Mouse (Mus musculus) liver, embryonic 14.5 days (tissue): ENCODE results near the gene Flt3. TPM values are rescaled to one million over a fixed set of nuclear protein-coding genes. Genes with fewer than 3 reads are reported as not detected.

ENCODE experiments used
- ATAC-seq: fragments of 200-750 bp; cut with Nextera tagmentation; 2 replicates; pipeline ENCODE4 v1.8.0; 2017; ENCODE audit warnings: moderate number of reproducible peaks, mild to moderate bottlenecking, moderate library complexity; ENCODE audit not compliant: insufficient read depth
- DNase-seq, 3 experiments: peaks; one replicate each; pipeline ENCODE4 v3.0.0-alpha.2; 2012 to 2013; ENCODE audit warnings: low read depth in 3 of 3, low spot score in 3 of 3
- H3K27ac ChIP-seq: fragments of 300-500 bp; sonication (generic); 2 replicates; pipeline ENCODE4 v1.5.1; 2014; ENCODE audit warnings: moderate library complexity, mild to moderate bottlenecking, control low read depth, inconsistent platforms
- H3K27me3 ChIP-seq: fragments of 300-500 bp; sonication (generic); 2 replicates; pipeline ENCODE4 v1.6.1; 2014; ENCODE audit warnings: mild to moderate bottlenecking, low read length, moderate library complexity; ENCODE audit not compliant: control insufficient read depth, insufficient read depth
- H3K36me3 ChIP-seq: fragments of 300-500 bp; sonication (generic); replicated peaks from 2 replicates; pipeline ENCODE4 v1.6.1; 2014; ENCODE audit warnings: low read depth; ENCODE audit not compliant: control insufficient read depth, insufficient read depth
- H3K4me1 ChIP-seq, 2 experiments: fragments of 200-500 bp in 1 of 2; fragments of 300-500 bp in 1 of 2; sonication (generic) in 1 of 2; replicated peaks; 2 replicates each; pipeline ENCODE4 v1.6.1; 2012 to 2014; ENCODE audit warnings: antibody characterized with exemption in 1 of 2, inconsistent platforms in 1 of 2, low read length in 1 of 2; ENCODE audit not compliant: control insufficient read depth in 2 of 2, insufficient read depth in 2 of 2
- H3K4me2 ChIP-seq: fragments of 300-500 bp; sonication (generic); 2 replicates; pipeline ENCODE4 v1.6.1; 2014; ENCODE audit warnings: low read depth, mild to moderate bottlenecking, control low read depth, moderate library complexity
- H3K4me3 ChIP-seq, 2 experiments: fragments of 200-500 bp in 1 of 2; fragments of 300-500 bp in 1 of 2; sonication (generic) in 1 of 2; 2 replicates each; pipeline ENCODE4 v1.5.1; 2012 to 2014; ENCODE audit warnings: low read depth in 2 of 2, low read length in 2 of 2, mild to moderate bottlenecking in 2 of 2, control low read depth in 1 of 2, inconsistent platforms in 1 of 2, moderate library complexity in 1 of 2; ENCODE audit not compliant: insufficient read depth in 1 of 2
- H3K9ac ChIP-seq: fragments of 300-500 bp; sonication (generic); replicated peaks from 2 replicates; pipeline ENCODE4 v1.6.1; 2014; ENCODE audit warnings: mild to moderate bottlenecking, control low read depth, moderate library complexity
- H3K9me3 ChIP-seq: fragments of 300-500 bp; sonication (generic); 2 replicates; pipeline ENCODE4 v1.6.1; 2016; ENCODE audit warnings: low read length, mixed read lengths; ENCODE audit not compliant: control insufficient read depth
- CTCF ChIP-seq: IDR thresholded peaks from 2 replicates; pipeline ENCODE4 v1.5.1; 2016; ENCODE audit warnings: antibody characterized with exemption, low read depth, control low read depth
- EP300 ChIP-seq: IDR thresholded peaks from 2 replicates; pipeline ENCODE4 v1.6.1; 2016; ENCODE audit warnings: antibody characterized with exemption, low read depth
- WGBS: fragments of 180-500 bp; shearing (Covaris S2); extraction: QIAGEN DNeasy Blood & Tissue Kit; methylation state at CpG from one replicate; pipeline ENCODE4 v1.1.7; 2014; ENCODE audit not compliant: insufficient replicate concordance; 5-methylcytosine and 5-hydroxymethylcytosine counted together
- polyA plus RNA-seq, 2 experiments: library from polyadenylated mRNA; depleted of rRNA in 1 of 2; stranded (reverse) in 1 of 2; unstranded in 1 of 2; fragments of >200 nt; fragmentation: Nextera tagmentation in 1 of 2; extraction: Ambion mirVana in 1 of 2; gene quantifications; 2 replicates each; pipeline versions ENCODE4 v1.2.1 to v1.2.3; 2012 to 2014

Gene Flt3
- polyA plus RNA-seq, 2 experiments = 0.88 to 1.2 TPM

DNA sequence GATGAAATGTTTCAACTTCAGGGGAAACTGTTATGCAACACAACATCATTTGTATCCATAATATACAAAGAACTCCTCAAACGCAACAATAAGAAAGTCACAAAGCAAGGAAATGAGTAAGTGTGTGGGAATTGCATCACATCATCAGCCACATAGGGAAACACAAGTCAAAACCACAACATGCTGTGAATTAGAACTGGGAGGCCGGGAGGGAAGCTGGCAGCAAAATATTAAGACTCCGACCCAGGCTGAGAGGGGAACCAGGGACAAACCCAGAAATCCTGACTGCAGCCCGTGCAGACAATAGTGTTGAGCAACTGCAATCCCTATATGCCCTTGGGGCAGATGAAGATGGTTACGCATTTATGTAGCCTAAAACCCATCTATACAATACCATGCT is 11.2 kb downstream of the Flt3 start:
- peaks cover 17 to 40% of the 10 kb centered on the region in 2 experiments for H3K4me1 ChIP-seq
- no peaks in the 10 kb centered on the region for H3K27me3 ChIP-seq
- TF ChIP-seq CTCF = no peak
- TF ChIP-seq EP300 = no peak
- ATAC-seq (no peak), DNase-seq (no peak)
- H3K27ac ChIP-seq = peak overlapping the region; percentile 53; the same call in 1 of the 2 replicates
- H3K36me3 ChIP-seq = no peaks in the 10 kb centered on the region
- H3K9me3 ChIP-seq = no peaks in the 10 kb centered on the region
- 45% methylated on average over 5 of the region's 5 CpGs for WGBS
- H3K4me2 ChIP-seq = peak overlapping the region; percentile 52
- no peak overlapping the region for H3K9ac ChIP-seq
- H3K4me3 ChIP-seq = peak overlapping the region in 1 of 2 experiments; percentile 8; a peak in 1 of 4 replicates

DNA sequence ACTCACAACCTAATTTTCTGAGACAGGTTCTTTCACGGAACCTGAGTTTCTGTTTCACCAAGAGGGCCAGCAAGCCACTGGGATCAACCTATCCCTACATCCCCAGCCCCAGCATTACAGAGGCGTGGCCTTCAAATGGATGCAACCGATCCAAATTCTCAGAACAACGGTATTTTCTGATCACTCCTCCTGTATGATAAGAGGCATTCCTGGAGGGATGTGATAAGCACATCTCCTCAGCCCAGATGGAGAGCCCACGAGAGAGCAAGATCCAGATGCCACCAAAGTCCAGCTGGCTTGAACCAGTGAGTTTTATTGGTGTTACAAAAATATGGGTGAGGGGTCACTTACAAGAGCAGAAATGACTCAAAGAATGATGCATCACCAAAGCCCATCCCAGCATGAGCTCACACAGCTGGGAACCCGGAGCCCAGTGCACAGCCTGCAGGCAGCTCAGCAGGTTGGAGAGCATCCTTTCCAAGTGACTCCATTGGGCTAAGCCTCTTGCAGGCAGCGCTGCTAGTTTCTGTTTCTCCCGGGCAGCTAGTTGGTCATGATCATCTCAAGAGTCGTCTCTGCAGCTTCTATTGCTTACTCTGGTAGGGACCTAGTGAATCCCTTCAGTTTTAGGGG is 11.8 kb downstream of the Flt3 start:
- H3K4me1 ChIP-seq = peaks cover 17 to 40% of the 10 kb centered on the region in 2 experiments
- peak overlapping the region; percentile 12; the same call in 1 of the 2 replicates for H3K9ac ChIP-seq
- peak overlapping the region; percentile 52 for H3K4me2 ChIP-seq
- no peak for TF ChIP-seq CTCF
- peak; percentile 89 for TF ChIP-seq EP300
- ATAC-seq (peak; percentile 93), DNase-seq (peak; percentile 59 to 75 (median 61))
- no peaks in the 10 kb centered on the region for H3K36me3 ChIP-seq
- no peaks in the 10 kb centered on the region for H3K27me3 ChIP-seq
- peak overlapping the region; percentile 53 for H3K27ac ChIP-seq
- H3K4me3 ChIP-seq = peak overlapping the region in 1 of 2 experiments; percentile 8; a peak in 1 of 4 replicates
- H3K9me3 ChIP-seq = no peaks in the 10 kb centered on the region
- 28% methylated on average over 9 of the region's 9 CpGs for WGBS

DNA sequence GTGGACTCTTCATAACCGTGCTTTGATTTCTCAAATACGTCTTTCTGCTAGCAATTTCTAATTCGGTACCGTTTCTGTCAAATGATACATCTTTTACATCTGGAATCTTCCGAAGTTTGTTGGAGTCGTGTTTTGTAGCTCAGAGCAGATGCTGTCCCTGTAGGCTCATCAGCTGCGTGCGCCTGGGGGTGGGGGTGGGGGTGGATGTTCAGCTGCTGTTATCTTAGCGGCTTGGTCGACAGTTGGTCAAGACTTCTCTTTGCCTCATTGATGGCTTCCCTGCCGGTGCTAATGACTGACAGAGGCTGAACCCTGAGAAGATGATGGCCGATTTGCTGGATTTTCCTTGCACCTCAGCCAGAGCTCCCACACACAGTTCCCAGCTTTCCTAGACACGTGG is 13.4 kb downstream of the Flt3 start:
- DNase-seq = no peak
- Histone ChIP-seq H3K4me2 (no peak overlapping the region), H3K9me3 (no peaks in the 10 kb centered on the region), H3K36me3 (no peaks in the 10 kb centered on the region), H3K27ac (no peak overlapping the region), H3K27me3 (no peaks in the 10 kb centered on the region), H3K4me1 (peaks cover 17 to 40% of the 10 kb centered on the region in 2 experiments), H3K9ac (no peak overlapping the region), H3K4me3 (no peak overlapping the region)
- 60% methylated on average over 13 of the region's 13 CpGs for WGBS
- peak; percentile 31; the same call in 1 of the 2 replicates for ATAC-seq
- TF ChIP-seq CTCF (no peak), EP300 (no peak)

DNA sequence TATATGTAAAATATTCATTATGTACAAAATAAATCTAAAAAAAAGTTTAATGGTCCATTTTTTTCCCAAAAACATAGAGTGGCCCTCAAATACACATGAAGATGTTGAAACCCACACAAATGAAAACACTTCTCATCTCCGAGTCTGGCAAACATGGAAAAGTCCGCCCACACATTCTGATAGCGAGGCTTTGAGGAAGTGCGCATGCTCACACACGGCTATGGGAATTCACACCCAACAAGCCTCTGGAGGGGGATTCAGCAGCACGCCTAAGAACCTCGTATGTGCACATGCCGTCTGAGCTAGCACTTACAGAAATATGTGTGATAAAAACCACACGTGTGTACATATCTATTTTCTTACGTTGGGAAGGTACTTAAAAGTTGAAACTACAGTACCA is 18.9 kb downstream of the Flt3 start:
- ATAC-seq = no peak
- WGBS = 72% methylated on average over 10 of the region's 10 CpGs
- H3K27me3 ChIP-seq = no peaks in the 10 kb centered on the region

DNA sequence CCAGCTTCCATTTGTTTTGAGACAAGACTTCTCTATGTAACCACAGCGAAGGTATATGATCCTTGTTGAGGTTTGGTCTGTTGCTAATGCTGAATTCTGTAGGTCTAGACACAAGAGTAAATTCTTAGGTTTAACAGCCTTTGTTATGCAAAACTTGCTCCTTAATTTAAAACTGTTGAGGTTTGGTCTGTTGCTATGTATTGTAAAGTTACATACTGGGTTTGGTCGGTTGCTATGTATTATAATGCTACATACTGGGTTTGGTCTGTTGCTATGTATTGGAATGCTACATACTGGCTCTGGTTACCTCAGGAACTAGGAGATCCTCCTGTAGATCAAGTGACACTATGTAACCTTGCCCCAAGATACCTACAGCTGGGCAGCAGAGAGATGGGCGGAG is 20.8 kb downstream of the Flt3 start:
- no peak for TF ChIP-seq EP300
- TF ChIP-seq CTCF = no peak
- Histone ChIP-seq H3K36me3 (no peaks in the 10 kb centered on the region), H3K9ac (no peak overlapping the region), H3K4me3 (no peak overlapping the region), H3K27ac (no peak overlapping the region), H3K4me1 (no peaks in the 10 kb centered on the region), H3K4me2 (no peak overlapping the region), H3K27me3 (no peaks in the 10 kb centered on the region), H3K9me3 (no peaks in the 10 kb centered on the region)
- 58% methylated on average over 3 of the region's 3 CpGs for WGBS
- no peak for DNase-seq
- no peak for ATAC-seq

More for the DNA sequence above, 18.9 kb downstream of the Flt3 start:
- TF ChIP-seq EP300 = no peak
- TF ChIP-seq CTCF = no peak
- Histone ChIP-seq H3K4me1 (0 out of 4 replicates have a peak, but pooled peaks cover 0 to 1% of the 10 kb centered on the region in 2 experiments), H3K27ac (no peak overlapping the region), H3K4me3 (no peak overlapping the region), H3K4me2 (no peak overlapping the region), H3K9ac (no peak overlapping the region), H3K9me3 (no peaks in the 10 kb centered on the region), H3K36me3 (no peaks in the 10 kb centered on the region)
- DNase-seq = peak in 2 of 3 experiments; percentile 42 to 54
